Mouse (Mus musculus) heart, postnatal 36 days (tissue): ENCODE measurements around the gene C1rl. TPM values are rescaled to one million over a fixed set of nuclear protein-coding genes. Genes with fewer than 3 reads are reported as not detected.

ENCODE experiments used
- DNase-seq, 2 experiments: peaks; one replicate each; pipeline ENCODE4 v3.0.0; 2021 to 2022
- intact Hi-C: fragments of 180-260 bp; cut with DNase I; formaldehyde crosslinking; loops from one replicate; pipeline ENCODE4 v1.15.1; 2025
- total RNA-seq, 2 experiments: library from RNA; stranded (reverse); gene quantifications; 2 replicates each; pipeline ENCODE4 v1.2.3; 2021

The C1rl gene
- 1 to 10 TPM; 1.2 TPM for total RNA-seq

DNA sequence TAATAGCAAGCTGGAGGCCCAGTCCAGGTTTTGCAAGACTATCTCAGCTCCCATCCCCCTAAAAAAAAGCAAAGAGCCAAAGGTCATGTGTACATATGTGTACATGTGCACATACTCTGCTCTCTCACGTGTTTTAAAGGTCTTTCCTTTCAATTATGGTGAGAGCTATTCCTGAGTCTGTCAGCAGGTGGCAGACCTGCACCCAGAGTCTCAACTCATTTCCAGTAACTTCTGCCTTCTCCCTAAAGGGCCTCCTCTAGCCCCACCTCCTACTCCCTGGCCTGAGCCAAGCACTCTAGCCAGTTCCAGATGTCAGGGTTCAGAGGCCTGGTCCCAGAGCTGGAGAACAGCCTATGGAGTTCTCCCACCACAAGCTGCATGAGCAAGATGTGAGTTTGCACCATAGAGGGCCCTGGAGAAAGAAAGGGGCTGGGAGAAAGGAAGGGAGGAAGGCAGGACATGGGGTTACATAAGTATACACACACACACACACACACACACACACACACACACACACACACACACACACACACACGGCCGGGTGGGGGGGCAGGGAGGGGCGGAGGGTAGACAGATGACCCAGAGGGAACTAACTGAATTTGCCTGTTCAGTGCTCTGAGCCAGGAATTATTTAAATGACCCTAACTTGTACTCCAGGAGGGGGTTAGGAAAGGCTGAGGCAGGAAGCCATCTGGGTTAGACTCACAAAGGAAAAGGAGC, at the start of gene C1rl:
TSS of gene C1rl (plus strand) at position 272 of the 720 bp plus-strand sequence.
- intact Hi-C loops: loop anchor here (2.0 kb wide), 1 partner anchor 50 kb away; the partner anchor contains the start of gene C1s1

DNA sequence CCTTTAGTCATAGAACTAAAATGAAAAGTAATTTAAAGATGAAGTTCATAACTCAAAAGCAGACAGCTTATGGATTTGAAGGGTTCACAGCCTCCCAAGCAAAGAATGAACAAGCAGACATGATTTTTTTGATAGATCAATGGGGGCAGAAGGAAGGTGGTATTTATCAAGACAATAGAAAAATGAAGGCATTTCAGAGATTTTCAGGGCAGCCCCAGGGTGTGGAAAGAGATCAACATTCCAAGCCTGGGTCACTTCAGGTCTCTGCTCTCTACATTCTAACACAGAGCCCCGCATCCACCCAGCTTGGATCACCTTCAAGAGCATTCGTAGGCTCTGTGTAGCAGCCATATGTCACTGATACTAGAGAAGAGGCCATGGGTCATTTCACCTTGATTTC, 49.6 kb upstream of the C1rl start:
- intact Hi-C loops: no loop called here
- DNase-seq: no peak

More for the DNA sequence above, at the start of gene C1rl:
- peak; percentile 80 to 82 for DNase-seq

DNA sequence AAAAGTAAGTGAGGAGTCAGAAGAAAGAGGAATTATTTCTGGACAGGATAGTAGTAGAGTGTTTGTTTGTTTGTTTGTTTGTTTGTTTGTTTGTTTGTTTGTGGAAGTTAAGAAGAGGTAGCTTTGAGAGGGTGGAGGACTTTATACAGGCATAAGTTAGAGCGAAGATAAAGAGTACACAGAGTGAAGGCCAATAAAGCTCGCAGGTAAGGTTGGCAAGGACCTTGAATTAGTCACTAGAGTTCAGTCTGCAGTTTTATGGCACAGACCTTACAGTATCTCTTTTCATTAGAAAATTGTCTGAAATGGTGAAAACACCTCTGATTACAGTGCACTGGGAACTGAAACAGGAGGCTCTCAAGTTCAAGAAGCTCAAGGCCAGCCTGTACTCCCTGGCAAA, 46.9 kb upstream of the C1rl start:
- no peak for DNase-seq
- intact Hi-C loops: no loop called here

- DNase-seq: no peak
- intact Hi-C loops: no loop called here
Measured at GRCm38 (mm10) chr6:124446459-124446858, 46.5 kb upstream of the C1rl start.

- intact Hi-C loops: no loop called here
Measured at GRCm38 (mm10) chr6:124447356-124447755, 45.6 kb upstream of the C1rl start.

DNA sequence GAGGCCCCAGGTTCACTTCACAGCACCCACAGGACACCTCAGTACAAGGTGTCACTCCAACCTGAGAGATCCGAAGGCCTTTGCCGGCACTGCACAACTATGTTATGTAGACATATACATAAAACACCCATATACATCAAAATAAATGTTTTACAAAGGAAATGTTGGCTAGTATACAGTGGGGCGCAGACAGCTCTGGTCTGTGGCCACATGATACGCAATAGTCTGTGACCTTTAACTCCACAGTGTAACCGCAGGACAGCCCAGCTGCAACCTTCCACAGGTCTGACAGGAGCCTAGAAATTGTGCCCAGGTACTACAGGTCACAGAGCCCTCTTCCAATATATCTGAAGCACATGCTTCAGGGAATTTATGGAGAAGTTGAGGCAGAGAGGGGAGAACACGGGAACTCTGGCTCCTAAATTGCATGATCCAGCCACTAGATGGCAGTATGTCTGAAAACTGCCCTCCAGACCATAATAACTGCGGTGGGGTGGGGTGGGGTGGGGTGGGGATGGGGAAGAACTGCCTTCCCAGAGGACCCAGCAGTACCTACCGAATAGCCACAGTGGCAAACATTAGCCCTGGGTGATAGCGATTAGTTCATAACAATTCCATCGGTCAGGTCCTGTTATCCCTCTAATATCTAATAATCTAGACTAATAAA, 44.6 kb upstream of the C1rl start:
- DNase-seq: no peak
- intact Hi-C loops: no loop called here

More at GRCm38 (mm10) chr6:124447356-124447755, 45.6 kb upstream of the C1rl start:
- DNase-seq: no peak

GRCm38 (mm10) chr6:124448959-124449667, 43.8 kb upstream of the C1rl start:
- no peak for DNase-seq
- intact Hi-C loops: no loop called here

DNA sequence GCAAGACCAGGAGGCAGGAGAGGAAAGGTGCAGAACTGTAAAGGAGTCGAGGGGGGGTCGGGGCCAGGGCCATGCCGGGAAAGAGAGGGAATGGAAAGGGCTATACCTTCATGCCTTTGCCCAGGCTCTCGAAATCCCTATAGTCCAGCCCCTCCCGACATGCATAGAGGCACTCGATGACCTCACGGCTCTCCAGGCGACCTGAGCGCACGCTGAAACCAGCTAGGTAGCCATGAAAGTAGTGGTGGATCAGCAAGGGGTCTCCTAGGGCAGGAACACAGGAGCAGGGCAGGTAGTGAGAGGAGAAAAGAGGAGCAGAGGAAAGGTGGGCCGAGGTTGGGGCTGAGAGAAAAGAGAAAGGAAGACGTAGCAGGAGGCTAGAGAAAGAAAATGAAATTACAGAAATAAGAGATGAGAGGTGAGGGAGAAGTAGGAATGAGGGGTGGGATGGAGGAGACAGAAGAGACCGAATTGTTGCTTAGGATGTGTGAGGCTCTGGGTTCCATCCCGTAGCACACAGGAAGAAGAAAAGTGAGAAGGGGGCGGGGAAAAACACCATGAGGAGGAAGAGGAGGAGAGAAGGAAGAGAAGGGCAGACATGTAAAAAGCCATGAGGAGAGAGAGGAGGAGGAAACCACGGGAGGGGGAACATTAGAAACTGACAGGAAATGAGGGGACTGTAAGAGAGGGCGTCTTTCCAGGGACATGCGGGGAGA, 43.1 kb upstream of the C1rl start:
- DNase-seq: no peak
- intact Hi-C loops: no loop called here

- no peak for DNase-seq
- intact Hi-C loops: no loop called here
Measured at GRCm38 (mm10) chr6:124451995-124452394, 40.9 kb upstream of the C1rl start.

DNA sequence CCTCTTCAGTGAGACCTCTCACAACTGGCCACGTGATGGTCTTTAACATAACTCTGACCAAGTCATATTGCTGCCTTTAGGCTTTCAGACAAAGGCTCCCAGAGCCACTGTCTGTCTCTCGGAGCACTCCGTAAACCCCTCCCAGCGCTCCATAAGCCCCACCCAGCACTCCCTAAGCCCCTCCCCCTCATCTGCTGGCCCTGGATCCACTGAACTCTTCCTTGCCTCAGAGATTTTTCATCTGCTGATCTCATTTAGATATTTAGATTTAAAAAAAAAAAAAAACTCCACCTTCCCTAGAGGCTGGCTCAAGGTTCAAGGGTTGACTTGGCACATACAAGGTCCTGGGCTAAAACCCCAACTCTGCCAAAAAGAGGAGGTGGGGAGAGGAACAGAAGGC, 39.2 kb upstream of the C1rl start:
- intact Hi-C loops: no loop called here
- DNase-seq: no peak

DNA sequence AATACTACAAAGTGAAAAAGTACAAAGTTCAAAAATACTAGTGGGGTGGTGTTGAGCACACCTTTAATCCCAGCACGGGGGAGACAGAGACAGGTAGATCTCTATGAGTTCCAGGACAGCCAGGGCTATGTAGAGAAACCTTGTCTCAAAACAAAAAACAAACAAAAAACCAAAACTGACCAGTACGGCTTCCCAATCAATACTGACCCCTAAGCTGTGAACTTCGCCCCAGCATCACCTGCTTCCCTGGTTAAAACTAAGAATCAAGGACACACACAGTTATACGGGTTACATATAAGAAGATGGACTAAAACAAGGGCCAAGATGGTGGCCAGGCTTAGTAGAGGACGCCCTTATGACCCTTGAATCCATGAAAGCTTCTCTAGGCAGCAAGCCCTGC, 36.7 kb upstream of the C1rl start:
- no peak for DNase-seq
- intact Hi-C loops: no loop called here

DNA sequence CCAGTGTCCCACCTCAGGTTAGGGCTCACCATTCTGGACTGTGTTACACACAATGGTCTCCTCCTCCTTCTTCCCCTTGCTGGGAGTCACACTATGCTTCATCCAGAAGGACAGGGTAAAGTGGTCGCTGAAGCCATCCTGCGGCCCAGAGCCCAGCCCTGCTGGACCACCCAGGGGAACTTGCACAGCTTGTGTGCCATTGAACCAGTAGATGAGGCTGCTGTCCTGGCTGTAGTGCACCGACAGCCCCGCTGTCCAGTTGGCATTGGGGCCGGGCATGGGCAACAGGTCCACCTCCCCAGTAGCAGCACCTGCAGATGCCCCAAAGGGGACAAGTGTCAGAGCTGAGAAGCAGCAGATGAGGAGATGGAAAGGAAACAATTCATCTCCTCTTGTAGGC, 35.1 kb upstream of the C1rl start:
- DNase-seq: no peak
- intact Hi-C loops: no loop called here

- DNase-seq: no peak
- intact Hi-C loops: no loop called here
Measured at GRCm38 (mm10) chr6:124458505-124458904, 34.4 kb upstream of the C1rl start.

DNA sequence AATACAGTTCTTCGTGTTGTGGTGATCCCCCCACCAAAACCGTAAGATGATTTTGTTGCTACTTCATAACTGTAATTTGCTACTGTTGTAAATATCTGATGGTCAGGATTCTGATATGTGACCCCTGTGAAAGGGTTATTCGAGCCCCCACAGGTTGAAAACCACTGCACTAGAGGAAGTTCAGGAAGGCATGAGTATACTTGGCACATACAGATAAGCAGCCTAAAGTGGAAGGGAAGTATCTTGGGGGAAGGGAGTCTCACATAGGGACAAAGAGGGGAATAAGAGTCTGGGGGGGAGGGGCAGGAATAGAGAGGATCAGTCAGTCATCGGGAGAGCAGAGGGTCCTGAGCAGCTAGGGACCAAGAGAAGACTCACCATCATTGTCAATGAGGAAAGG, 33.5 kb upstream of the C1rl start:
- intact Hi-C loops: no loop called here
- DNase-seq: no peak

DNA sequence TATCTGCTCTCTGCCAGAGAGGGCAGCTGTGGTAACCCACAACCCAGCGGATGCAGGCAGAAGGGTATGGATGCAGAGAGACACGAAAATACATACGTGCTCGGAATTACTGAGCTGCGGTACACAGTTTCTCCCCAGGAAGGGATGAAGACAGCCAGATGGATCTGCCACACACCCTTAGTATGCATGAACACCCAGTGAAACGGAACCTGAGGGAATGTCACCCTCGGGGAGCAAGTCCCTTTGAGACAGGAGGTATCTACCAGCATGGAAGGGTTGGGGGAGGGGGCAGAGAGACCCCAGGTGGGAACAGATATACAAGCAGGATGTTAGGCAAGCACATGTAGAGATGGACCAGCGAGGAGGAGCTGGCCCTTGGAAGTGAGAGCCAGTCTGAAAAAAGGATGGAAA, 29.0 kb upstream of the C1rl start:
- intact Hi-C loops: no loop called here
- no peak for DNase-seq

DNA sequence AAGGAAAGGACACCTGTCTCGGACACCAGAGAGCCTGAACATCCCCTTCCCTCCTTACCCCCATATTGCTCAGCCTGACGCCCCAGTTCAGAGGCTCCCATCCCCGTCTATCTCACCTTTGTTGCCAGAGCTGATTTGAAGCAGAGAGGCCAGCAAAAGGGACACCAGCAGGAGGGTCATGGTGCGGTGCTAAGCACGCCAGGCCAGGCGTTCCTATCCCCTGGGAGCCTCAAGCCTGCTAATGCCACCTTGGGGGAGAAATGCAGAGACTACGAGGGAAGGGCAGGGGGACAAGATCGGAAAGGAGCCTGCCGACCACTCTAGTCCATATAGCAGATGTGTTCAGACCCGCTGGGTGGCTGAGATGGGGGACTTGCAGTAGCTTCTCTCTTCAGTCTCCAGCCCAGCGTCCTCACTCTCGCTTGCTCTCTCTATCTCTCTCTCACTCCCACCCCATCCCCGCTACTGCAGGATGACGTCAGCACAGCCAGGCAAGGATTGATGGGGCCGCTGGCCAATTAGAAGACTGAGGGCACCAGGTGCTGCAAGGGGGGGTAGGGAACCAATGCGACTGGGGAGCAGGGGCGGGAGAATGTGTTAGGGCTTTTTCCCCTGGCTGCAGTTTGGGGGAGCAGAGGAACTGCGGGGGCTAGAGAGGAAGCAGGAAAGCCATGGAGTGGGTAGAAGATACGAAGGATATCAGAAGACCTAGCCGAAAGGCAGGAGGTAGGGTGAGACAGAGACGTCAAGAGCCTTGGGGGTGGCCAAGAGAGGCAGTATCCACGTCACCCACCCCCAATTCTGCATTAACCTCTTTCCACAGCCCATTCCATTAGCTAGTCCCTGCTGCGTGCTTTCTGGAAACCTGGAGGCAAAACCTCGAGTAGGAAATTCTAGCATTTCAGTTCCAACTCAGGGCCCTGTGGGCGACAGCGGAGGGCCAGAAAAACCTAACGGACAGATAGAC, 28.3 kb upstream of the C1rl start, which contains the start of gene Clstn3:
TSS of gene Clstn3 (minus strand) at position 490 of the 967 bp plus-strand sequence.
- peak; percentile 37 to 63 for DNase-seq
- intact Hi-C loops: no loop called here

DNA sequence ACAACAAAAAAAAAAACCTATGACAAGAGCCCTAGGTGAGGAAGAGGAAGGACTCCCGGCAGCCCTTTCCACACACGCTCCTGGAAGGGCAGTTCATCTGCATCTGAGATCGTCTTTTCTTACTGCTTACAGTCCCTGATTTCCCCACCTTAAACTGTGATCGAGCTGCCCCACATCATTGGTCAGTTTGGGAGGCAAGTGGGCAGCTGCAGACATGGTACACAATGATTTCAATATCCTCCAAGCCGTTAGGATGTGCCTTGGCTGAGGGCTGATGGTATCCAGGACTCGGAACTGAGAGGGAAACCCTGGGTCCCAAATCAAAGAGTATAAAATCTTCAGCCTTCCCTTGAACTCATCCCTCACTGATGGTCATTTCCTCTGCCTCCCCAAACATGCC, 27.6 kb upstream of the C1rl start:
- DNase-seq: no peak
- intact Hi-C loops: no loop called here

- no peak for DNase-seq
Measured at GRCm38 (mm10) chr6:124465729-124466128, 27.2 kb upstream of the C1rl start.

DNA sequence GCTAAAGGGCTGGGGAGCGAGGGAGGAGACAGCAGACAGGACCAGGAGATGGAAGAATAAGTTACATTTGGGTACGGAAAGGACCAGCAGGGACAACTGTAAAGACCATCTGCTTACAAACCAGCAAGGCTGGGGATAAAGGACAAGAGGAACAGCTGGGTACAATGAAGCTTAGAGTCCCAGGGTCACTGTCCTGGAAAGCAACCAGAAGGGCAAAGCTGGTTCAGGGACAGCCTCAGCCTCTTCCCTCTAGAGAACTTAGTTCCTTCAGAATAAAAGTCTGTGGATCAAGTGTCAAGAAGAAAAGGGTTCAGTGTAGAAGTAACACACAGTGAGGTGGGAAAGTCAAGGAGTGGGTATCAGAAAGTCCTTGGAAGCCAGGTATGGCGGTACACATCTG, 21.8 kb upstream of the C1rl start:
- intact Hi-C loops: no loop called here
- DNase-seq: no peak

More at GRCm38 (mm10) chr6:124465729-124466128, 27.2 kb upstream of the C1rl start:
- intact Hi-C loops: no loop called here
